Mouse (Mus musculus) ES-Bruce4 (cell line): ENCODE results near the gene Hat1. TPM values are rescaled to one million over a fixed set of nuclear protein-coding genes. Genes with fewer than 3 reads are reported as not detected.

Experiments
- H3K27ac ChIP-seq: 2 replicates; pipeline ENCODE4 v1.5.1; 2012; ENCODE audit warnings: low read length, inconsistent platforms; ENCODE audit not compliant: insufficient read depth
- H3K27me3 ChIP-seq: 2 replicates; pipeline ENCODE4 v1.6.1; 2012; ENCODE audit warnings: mild to moderate bottlenecking, low read length, inconsistent platforms; ENCODE audit not compliant: control insufficient read depth, poor library complexity, insufficient read depth, severe bottlenecking
- H3K36me3 ChIP-seq: 2 replicates; pipeline ENCODE4 v1.6.1; 2012; ENCODE audit warnings: inconsistent platforms, mild to moderate bottlenecking, low read length, moderate library complexity; ENCODE audit not compliant: control insufficient read depth, poor library complexity, insufficient read depth, severe bottlenecking
- H3K4me1 ChIP-seq: one replicate; pipeline ENCODE4 v1.8.1; 2011; ENCODE audit warnings: low read length; ENCODE audit not compliant: control insufficient read depth, insufficient read depth
- H3K4me3 ChIP-seq: 2 replicates; pipeline ENCODE4 v1.5.1; 2011; ENCODE audit warnings: low read depth, mild to moderate bottlenecking, low read length
- H3K9ac ChIP-seq: 2 replicates; pipeline ENCODE4 v1.6.1; 2012; ENCODE audit warnings: low read depth, mild to moderate bottlenecking, inconsistent platforms; ENCODE audit not compliant: poor library complexity, severe bottlenecking
- H3K9me3 ChIP-seq: replicated peaks from 2 replicates; pipeline ENCODE4 v1.6.1; 2012; ENCODE audit warnings: mild to moderate bottlenecking, low read length, inconsistent platforms; ENCODE audit not compliant: control insufficient read depth, poor library complexity, insufficient read depth, severe bottlenecking
- CTCF ChIP-seq: IDR thresholded peaks from one replicate; pipeline ENCODE4 v1.8.1; 2011; ENCODE audit warnings: low read depth, low read length
- EP300 ChIP-seq: IDR thresholded peaks from 2 replicates; pipeline ENCODE4 v1.6.1; 2011; ENCODE audit warnings: low read depth, low read length; ENCODE audit not compliant: insufficient read depth
- POLR2A ChIP-seq: IDR thresholded peaks from one replicate; pipeline ENCODE4 v1.8.1; 2011; ENCODE audit warnings: low read length; ENCODE audit not compliant: insufficient read depth
- polyA plus RNA-seq: library from polyadenylated mRNA; stranded (reverse); fragments of >200 nt; gene quantifications from 2 replicates; pipeline ENCODE4 v1.2.4, GENCODE M21; 2011; ENCODE audit warnings: low read depth; ENCODE audit not compliant: missing spikeins, insufficient read depth, insufficient read length

The Hat1 gene
- polyA plus RNA-seq, 1 experiment = 692 TPM

DNA sequence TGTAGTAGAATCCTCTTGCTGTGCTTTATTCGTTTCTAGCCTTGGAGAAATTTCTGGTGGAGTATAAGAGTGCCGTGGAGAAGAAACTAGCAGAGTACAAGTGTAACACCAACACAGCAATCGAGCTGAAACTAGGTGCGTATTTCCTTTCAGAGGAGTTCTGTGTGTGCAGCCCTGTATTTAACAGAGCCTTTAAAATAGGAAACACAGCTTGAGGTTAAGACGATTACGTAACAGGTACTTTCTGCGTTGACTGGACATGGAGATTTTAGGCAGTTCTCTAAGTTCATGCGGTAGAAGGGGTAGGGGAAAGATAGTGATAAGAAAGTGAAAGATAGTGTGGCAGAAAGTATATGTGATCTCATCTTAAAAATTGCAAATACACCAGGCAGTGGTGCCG is 1.1 kb downstream of the Hat1 start:
- peak overlapping the region; percentile 77 for H3K27ac ChIP-seq

DNA sequence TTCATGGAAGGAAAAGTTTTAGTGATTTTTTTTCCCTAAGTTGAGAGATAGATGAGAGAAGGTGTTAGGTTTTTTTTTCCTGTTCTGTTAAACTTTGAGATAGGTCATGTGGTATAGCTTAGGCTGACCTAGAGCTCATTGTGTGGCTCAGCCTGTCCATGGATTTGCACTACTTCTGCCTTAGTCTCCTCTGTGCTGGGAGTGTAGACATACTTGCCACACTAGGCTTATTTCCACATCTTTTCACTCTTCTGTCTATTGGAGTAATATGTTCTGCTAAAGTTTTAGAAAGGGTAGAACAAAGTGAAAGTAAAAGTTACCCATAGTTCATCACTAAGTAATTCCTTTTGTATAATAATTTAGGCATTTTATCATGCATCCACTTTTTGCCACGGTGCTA is 16.9 kb downstream of the Hat1 start:
- TF ChIP-seq EP300 = no peak
- no peak for TF ChIP-seq POLR2A
- TF ChIP-seq CTCF = no peak
- no peaks in the 10 kb centered on the region for H3K4me1 ChIP-seq
- H3K27me3 ChIP-seq = no peaks in the 10 kb centered on the region
- peaks cover 77% of the 10 kb centered on the region for H3K36me3 ChIP-seq
- no peak overlapping the region for H3K4me3 ChIP-seq
- H3K27ac ChIP-seq = no peak overlapping the region
- H3K9ac ChIP-seq = no peak overlapping the region
- no peaks in the 10 kb centered on the region for H3K9me3 ChIP-seq

More for the DNA sequence above, 1.1 kb downstream of the Hat1 start:
- Histone ChIP-seq H3K27me3 (no peaks in the 10 kb centered on the region), H3K4me1 (peaks cover 6% of the 10 kb centered on the region), H3K9ac (peak overlapping the region; percentile 93), H3K36me3 (peaks cover 47% of the 10 kb centered on the region), H3K4me3 (peak overlapping the region; percentile 98), H3K9me3 (no peaks in the 10 kb centered on the region)
- TF ChIP-seq CTCF = no peak

DNA sequence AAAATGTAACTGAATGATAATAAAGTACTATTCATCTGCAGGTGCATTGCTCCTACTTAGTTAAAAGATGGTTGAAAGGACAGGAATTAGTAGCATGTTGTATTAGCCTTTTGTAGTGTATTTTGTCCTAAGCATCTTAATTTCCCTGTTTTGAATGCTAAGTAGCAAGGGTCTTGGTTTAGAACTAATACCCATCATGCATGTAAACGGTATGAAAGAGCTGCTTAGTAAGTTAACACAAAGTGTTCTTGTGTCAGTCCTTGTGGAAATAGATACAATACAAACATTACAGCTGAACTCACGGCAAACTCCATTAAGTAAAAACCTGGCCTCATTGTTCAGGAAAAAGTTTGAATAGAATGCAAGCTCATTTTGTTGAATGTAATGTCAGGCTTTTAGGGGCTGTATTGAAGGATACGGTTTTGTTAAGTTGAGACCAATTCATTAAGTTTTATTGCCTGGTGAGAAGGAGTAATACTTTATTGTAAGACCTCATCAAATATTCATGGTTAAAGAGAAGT is 30.1 kb downstream of the Hat1 start:
- TF ChIP-seq CTCF = no peak
- no peak for TF ChIP-seq EP300
- TF ChIP-seq POLR2A = no peak
- no peaks in the 10 kb centered on the region for H3K4me1 ChIP-seq
- H3K27me3 ChIP-seq = no peaks in the 10 kb centered on the region
- H3K9me3 ChIP-seq = no peaks in the 10 kb centered on the region
- H3K4me3 ChIP-seq = no peak overlapping the region
- H3K9ac ChIP-seq = no peak overlapping the region
- H3K27ac ChIP-seq = no peak overlapping the region
- peaks cover 79% of the 10 kb centered on the region for H3K36me3 ChIP-seq

GRCm38 (mm10) chr2:71419408-71419807 is 30.6 kb downstream of the Hat1 start:
- no peak for TF ChIP-seq POLR2A
- TF ChIP-seq CTCF = no peak
- no peak for TF ChIP-seq EP300
- no peak overlapping the region for H3K27ac ChIP-seq
- H3K9ac ChIP-seq = no peak overlapping the region
- no peak overlapping the region for H3K4me3 ChIP-seq
- H3K27me3 ChIP-seq = no peaks in the 10 kb centered on the region
- H3K9me3 ChIP-seq = no peaks in the 10 kb centered on the region
- peaks cover 79% of the 10 kb centered on the region for H3K36me3 ChIP-seq
- H3K4me1 ChIP-seq = no peaks in the 10 kb centered on the region

- Histone ChIP-seq H3K36me3 (peaks cover 77% of the 10 kb centered on the region), H3K27me3 (no peaks in the 10 kb centered on the region), H3K9ac (no peak overlapping the region), H3K27ac (no peak overlapping the region), H3K4me1 (no peaks in the 10 kb centered on the region), H3K4me3 (no peak overlapping the region), H3K9me3 (no peaks in the 10 kb centered on the region)
- TF ChIP-seq POLR2A (no peak), CTCF (no peak), EP300 (no peak)
Measured at GRCm38 (mm10) chr2:71420895-71421425, 32.2 kb downstream of the Hat1 start.

- no peaks in the 10 kb centered on the region for H3K4me1 ChIP-seq
- no peak overlapping the region for H3K27ac ChIP-seq
- H3K4me3 ChIP-seq = no peak overlapping the region
- H3K27me3 ChIP-seq = no peaks in the 10 kb centered on the region
- no peaks in the 10 kb centered on the region for H3K9me3 ChIP-seq
- no peak overlapping the region for H3K9ac ChIP-seq
- TF ChIP-seq EP300 = no peak
- no peak for TF ChIP-seq POLR2A
- no peak for TF ChIP-seq CTCF
- H3K36me3 ChIP-seq = peaks cover 83% of the 10 kb centered on the region
Measured at GRCm38 (mm10) chr2:71424545-71424944, 35.8 kb downstream of the Hat1 start.
